Mouse (Mus musculus) lung, postnatal 0 days (tissue): ENCODE data around the gene Ankrd44. TPM values are rescaled to one million over a fixed set of nuclear protein-coding genes. Genes with fewer than 3 reads are reported as not detected.
"Not testable (repeated sequence)": the region's sequence is repeated elsewhere in the genome, so short reads cannot be mapped to it uniquely, and the experiment has no call there.

Experiments
- ATAC-seq: fragments of 200-750 bp; cut with Nextera tagmentation; 2 replicates; pipeline ENCODE4 v1.8.0; 2017; ENCODE audit warnings: moderate library complexity
- DNase-seq: peaks from one replicate; pipeline ENCODE4 v3.0.0-alpha.2; 2016; ENCODE audit warnings: low spot score
- H3K27ac ChIP-seq: fragments of 300-500 bp; sonication (generic); 2 replicates; pipeline ENCODE4 v1.5.1; 2014; ENCODE audit warnings: antibody characterized with exemption, mild to moderate bottlenecking, low read length, mixed read lengths
- H3K27me3 ChIP-seq: fragments of 300-500 bp; sonication (generic); replicated peaks from 2 replicates; pipeline ENCODE4 v1.6.1; 2014; ENCODE audit warnings: low read length, mixed read lengths; ENCODE audit not compliant: insufficient read depth
- H3K36me3 ChIP-seq: fragments of 300-500 bp; sonication (generic); 2 replicates; pipeline ENCODE4 v1.6.1; 2014; ENCODE audit warnings: low read length, mixed read lengths; ENCODE audit not compliant: insufficient read depth
- H3K4me1 ChIP-seq: fragments of 300-500 bp; sonication (generic); 2 replicates; pipeline ENCODE4 v1.6.1; 2014; ENCODE audit warnings: antibody characterized with exemption, low read depth, low read length, mixed read lengths; ENCODE audit not compliant: insufficient read depth
- H3K4me2 ChIP-seq: fragments of 300-500 bp; sonication (generic); replicated peaks from 2 replicates; pipeline ENCODE4 v1.6.1; 2014; ENCODE audit warnings: low read depth, mild to moderate bottlenecking, low read length, moderate library complexity, mixed read lengths
- H3K4me3 ChIP-seq: fragments of 300-500 bp; sonication (generic); 2 replicates; pipeline ENCODE4 v1.5.1; 2014; ENCODE audit warnings: low read depth, low read length
- H3K9ac ChIP-seq: fragments of 300-500 bp; sonication (generic); replicated peaks from 2 replicates; pipeline ENCODE4 v1.6.1; 2014; ENCODE audit warnings: low read depth, mild to moderate bottlenecking
- H3K9me3 ChIP-seq: fragments of 300-500 bp; sonication (generic); 2 replicates; pipeline ENCODE4 v1.6.1; 2016; ENCODE audit warnings: low read length, mixed read lengths
- CTCF ChIP-seq: IDR thresholded peaks from 2 replicates; pipeline ENCODE4 v1.5.1; 2016; ENCODE audit warnings: antibody characterized with exemption, mild to moderate bottlenecking
- EP300 ChIP-seq: IDR thresholded peaks from 2 replicates; pipeline ENCODE4 v1.6.1; 2016; ENCODE audit warnings: antibody characterized with exemption, mild to moderate bottlenecking, control low read depth
- WGBS: fragments of 180-500 bp; shearing (Covaris S2); extraction: QIAGEN DNeasy Blood & Tissue Kit; methylation state at CpG from one replicate; pipeline ENCODE4 v1.1.7; 2014; 5-methylcytosine and 5-hydroxymethylcytosine counted together
- polyA plus RNA-seq: library from polyadenylated mRNA; unstranded; fragments of >200 nt; fragmentation: Nextera tagmentation; extraction: Ambion mirVana; gene quantifications from 2 replicates; pipeline ENCODE4 v1.2.1, GENCODE M21; 2015

Gene Ankrd44
- polyA plus RNA-seq, 1 experiment from 2014 or later, result 16.5 TPM

DNA sequence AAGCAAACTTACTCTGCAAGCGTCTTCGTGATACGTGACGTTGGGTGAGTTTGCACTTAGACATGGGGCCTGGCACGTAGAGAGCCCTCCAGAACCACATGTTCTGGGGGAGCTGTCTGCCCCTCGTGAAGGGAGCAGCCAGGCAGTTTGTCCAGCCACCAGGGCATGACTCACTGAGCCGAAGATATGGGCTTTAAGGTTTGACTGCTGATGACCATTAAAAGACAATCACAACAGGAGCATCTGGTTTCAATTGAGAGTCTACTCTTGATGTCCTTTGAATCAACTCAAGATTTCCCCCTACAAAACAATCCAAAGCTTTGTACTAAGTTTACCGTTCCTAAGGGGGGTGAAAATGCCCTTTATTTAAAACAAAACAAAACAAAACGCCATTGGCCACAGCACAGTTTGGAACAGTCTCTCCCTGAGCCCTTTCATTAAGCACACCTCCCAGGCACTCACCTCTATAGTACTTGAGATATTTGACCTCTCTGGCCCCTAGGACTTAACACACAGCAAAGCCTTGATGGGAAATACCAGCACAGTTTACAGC, 34.5 kb upstream of the Ankrd44 start:
- Histone ChIP-seq H3K4me1 (no peaks in the 10 kb centered on the region), H3K36me3 (no peaks in the 10 kb centered on the region), H3K4me2 (no peak overlapping the region), H3K27ac (no peak overlapping the region), H3K9ac (no peak overlapping the region), H3K9me3 (no peaks in the 10 kb centered on the region), H3K4me3 (no peak overlapping the region), H3K27me3 (no peaks in the 10 kb centered on the region)
- DNase-seq (no peak), ATAC-seq (no peak)
- TF ChIP-seq EP300 (no peak), CTCF (no peak)
- WGBS, result 59% methylated on average over 9 of the region's 9 CpGs

- H3K27me3 ChIP-seq, result no peaks in the 10 kb centered on the region
- WGBS, result 63% methylated on average over 3 of the region's 3 CpGs
- H3K4me2 ChIP-seq, result no peak overlapping the region
- no peak overlapping the region for H3K9ac ChIP-seq
- DNase-seq, result no peak
- no peaks in the 10 kb centered on the region for H3K4me1 ChIP-seq
- no peak for ATAC-seq
- H3K36me3 ChIP-seq, result no peaks in the 10 kb centered on the region
- no peak overlapping the region for H3K27ac ChIP-seq
- no peak overlapping the region for H3K4me3 ChIP-seq
- no peaks in the 10 kb centered on the region for H3K9me3 ChIP-seq
- no peak for TF ChIP-seq EP300
- TF ChIP-seq CTCF, result peak; percentile 48
These were observed 32.3 kb upstream of the Ankrd44 start for GRCm38 (mm10) chr1:54958525-54958924.

GRCm38 (mm10) chr1:54956995-54957394, 30.8 kb upstream of the Ankrd44 start:
- not testable (repeated sequence) for H3K9ac ChIP-seq, H3K4me3 ChIP-seq, H3K4me2 ChIP-seq, DNase-seq, ATAC-seq, H3K9me3 ChIP-seq, H3K27me3 ChIP-seq, H3K27ac ChIP-seq, H3K36me3 ChIP-seq, H3K4me1 ChIP-seq
- 89% methylated on average over 8 of the region's 14 CpGs for WGBS

- H3K4me2 ChIP-seq, result no peak overlapping the region
- DNase-seq, result no peak
- H3K4me1 ChIP-seq, result no peaks in the 10 kb centered on the region
- peak; percentile 23; the same call in 1 of the 2 replicates for TF ChIP-seq CTCF
- TF ChIP-seq EP300, result no peak
- no peak overlapping the region for H3K9ac ChIP-seq
- 78% methylated on average over 4 of the region's 4 CpGs for WGBS
- no peaks in the 10 kb centered on the region for H3K36me3 ChIP-seq
- no peak overlapping the region for H3K4me3 ChIP-seq
- no peaks in the 10 kb centered on the region for H3K27me3 ChIP-seq
- no peak overlapping the region for H3K27ac ChIP-seq
- no peak for ATAC-seq
- H3K9me3 ChIP-seq, result no peaks in the 10 kb centered on the region
These were observed 28.7 kb upstream of the Ankrd44 start for GRCm38 (mm10) chr1:54954856-54955255.

- Histone ChIP-seq H3K4me1 (no peaks in the 10 kb centered on the region), H3K27ac (no peak overlapping the region), H3K4me3 (no peak overlapping the region), H3K27me3 (no peaks in the 10 kb centered on the region), H3K36me3 (no peaks in the 10 kb centered on the region), H3K4me2 (no peak overlapping the region), H3K9ac (no peak overlapping the region), H3K9me3 (no peaks in the 10 kb centered on the region)
- TF ChIP-seq EP300 (no peak), CTCF (no peak)
- ATAC-seq, result no peak
- WGBS, result 53% methylated on average over 3 of the region's 3 CpGs
- no peak for DNase-seq
These were observed 18.5 kb upstream of the Ankrd44 start for GRCm38 (mm10) chr1:54944648-54945047.

GRCm38 (mm10) chr1:54935466-54935865, 9.3 kb upstream of the Ankrd44 start:
- Histone ChIP-seq H3K36me3 (no peaks in the 10 kb centered on the region), H3K4me3 (no peak overlapping the region), H3K9me3 (no peaks in the 10 kb centered on the region), H3K9ac (no peak overlapping the region), H3K27ac (no peak overlapping the region), H3K27me3 (no peaks in the 10 kb centered on the region), H3K4me2 (no peak overlapping the region), H3K4me1 (no peaks in the 10 kb centered on the region)
- 86% methylated on average over 3 of the region's 3 CpGs for WGBS
- no peak for TF ChIP-seq CTCF
- ATAC-seq (no peak), DNase-seq (no peak)

DNA sequence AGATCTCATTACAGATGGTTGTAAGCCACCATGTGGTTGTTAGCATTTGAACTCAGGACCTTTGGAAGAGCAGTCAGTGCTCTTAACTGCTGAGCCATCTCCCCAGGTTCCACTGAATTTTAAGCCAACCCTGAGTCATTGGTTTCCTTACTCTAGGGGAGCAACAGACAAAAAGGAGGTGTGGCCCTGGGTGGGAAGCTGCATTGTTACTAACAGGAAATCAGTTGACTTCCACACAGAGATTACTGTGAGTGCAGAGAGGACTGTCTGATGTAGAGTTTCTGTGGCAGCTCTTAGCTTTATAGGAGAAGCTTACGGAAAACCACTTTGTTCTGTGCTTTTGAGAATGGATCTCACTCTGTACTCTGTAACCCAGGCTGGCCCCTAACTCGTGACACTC, 8.7 kb upstream of the Ankrd44 start:
- 69% methylated on average over 2 of the region's 2 CpGs for WGBS

More for the DNA sequence above, 8.7 kb upstream of the Ankrd44 start:
- Histone ChIP-seq H3K36me3 (no peaks in the 10 kb centered on the region), H3K4me1 (no peaks in the 10 kb centered on the region), H3K4me2 (no peak overlapping the region), H3K9ac (no peak overlapping the region), H3K4me3 (no peak overlapping the region), H3K27me3 (no peaks in the 10 kb centered on the region), H3K27ac (no peak overlapping the region), H3K9me3 (no peaks in the 10 kb centered on the region)
- DNase-seq (peak; percentile 35), ATAC-seq (peak; percentile 54; the same call in 1 of the 2 replicates)
- TF ChIP-seq EP300 (no peak), CTCF (no peak)
